Mouse (Mus musculus): ENCODE data around the gene Hoxd4.

The Hoxd4 gene

DNA sequence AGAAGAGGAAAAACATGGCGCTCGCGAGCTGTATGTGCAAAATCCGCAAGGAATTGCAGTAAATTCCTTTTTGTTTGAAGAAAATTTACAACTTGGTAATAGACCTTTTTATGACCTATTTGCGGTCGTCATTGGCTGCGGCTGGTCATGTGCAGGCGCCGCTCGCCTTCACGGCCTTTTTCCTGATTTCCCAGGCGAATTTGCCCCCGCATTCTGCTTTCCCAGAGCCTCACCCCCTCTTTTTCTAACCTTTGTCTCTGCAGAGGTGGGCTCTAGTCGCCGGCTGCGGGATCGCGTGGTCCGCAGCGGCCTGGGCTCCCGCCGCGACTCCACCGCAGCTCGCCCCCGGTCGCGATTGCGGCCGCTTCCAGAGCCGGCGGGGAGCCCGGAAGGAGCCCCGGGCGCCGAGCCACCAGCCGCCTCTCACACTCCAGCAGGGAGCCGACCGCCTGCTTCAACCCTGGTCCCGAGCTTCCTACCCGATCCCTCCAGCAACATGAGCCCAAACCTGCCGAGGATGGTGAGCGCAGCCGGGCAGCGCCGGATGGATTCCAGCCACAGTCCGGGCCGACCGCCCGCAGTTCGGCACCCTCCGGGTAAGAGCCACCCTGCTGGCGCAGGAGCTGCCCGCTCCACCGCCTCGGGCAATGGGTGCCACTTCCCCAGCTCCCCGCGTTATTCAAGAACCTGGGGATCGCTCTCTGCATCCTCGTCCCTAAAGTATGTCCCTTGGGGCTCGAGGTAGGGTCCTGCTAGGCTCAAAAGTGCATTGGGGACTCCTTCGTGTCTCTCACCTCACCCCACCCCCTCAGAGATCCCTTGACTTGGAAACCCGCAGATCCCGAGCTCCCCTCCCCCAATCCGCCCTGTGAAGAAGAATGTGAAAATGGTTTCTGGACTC is at the start of gene Hoxd4, which contains the start of gene Hoxd3:
Hoxd4 (plus strand) TSS at position 209 of the 901 bp plus-strand sequence.
Hoxd3 (plus strand) TSS at position 207 of the 901 bp plus-strand sequence.
- DNase-seq (ENCODE audit: low read depth in 1 of 2, low spot score in 2 of 2) = no peak

DNA sequence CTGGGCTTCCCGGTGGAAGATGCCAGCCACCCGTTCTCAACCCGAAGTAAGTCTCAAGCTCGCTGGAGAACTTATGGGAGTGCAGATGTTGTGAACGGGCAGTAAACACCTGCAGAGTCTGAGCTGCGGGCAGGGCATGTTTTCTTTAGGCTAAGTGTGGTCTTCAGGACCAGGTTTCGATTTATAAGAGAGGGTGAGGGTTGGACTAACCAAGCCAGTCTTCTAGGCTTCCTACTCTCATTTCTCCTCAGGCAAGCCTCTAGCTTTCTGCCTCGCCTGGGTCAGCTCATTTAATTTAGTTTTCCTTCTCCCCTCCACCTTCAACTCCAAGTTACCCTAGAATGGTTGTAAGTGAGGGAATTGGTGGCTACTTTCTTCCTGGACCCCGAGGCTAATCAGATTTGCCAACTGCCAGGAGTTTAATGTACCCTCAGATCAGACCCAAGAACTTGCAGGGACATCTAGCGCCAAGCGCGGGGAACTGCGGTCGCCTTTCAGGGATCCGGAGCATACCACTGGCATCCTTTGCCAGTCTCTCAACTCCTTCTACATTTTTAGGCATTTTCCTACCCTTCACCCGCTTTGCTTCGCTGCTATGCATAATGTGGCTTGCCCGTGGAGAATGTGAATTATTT is 48.3 kb upstream of the Hoxd4 start:
- no peak for DNase-seq (ENCODE audit: low read depth in 1 of 2, low spot score in 2 of 2)

DNA sequence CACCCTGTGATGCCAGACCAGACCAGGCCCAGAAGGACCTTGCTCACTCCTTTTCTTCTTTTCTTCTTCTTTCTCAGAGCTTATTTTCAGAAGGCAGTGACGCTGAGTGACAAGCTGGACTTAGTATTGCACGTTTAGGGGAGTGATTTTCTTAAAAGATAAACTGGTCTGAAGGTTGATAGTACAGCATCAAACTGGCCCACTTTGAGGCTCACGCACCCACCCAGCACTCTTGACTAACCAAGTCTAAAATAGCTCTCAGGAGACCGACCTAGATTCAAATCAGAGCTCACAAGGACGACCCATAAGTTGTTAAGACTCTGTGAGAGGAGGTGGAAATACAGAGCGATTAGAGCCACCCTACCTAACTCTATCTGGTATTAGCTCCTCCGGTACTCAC is 45.3 kb upstream of the Hoxd4 start:
- DNase-seq (ENCODE audit: low read depth in 1 of 2, low spot score in 2 of 2) = no peak

DNA sequence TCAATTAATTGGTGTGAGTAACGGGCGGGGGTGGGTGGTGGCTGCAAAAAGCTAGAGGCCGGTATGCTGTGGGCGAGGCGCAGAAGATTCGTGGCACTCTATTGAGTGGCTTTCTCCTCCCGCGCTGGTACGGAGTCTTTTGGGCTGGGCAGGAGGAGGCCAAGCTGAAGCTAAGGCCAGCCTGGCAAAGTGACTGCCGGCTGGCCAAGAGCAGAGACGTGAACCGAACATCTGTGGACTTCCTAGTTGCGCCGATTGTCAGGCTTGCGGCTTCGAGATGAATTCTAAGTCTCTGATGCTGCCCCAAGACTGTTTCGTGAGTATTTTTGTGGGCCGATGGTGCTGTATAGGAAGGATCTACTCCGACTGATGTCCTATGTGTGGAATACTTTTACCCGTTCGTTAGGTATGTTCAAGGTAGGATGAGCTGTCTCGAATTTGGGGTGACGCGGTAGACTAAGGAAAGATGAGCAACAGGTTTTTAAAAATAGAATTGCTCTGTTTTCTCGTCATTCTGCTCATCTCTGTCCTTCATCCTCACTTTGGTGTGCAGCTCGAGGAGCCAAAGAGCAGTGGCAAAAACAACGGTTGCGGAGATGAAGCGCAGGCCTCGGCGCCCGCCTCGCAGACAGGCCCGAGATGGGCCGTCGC is 44.4 kb upstream of the Hoxd4 start:
- DNase-seq (ENCODE audit: low read depth in 1 of 2, low spot score in 2 of 2) = no peak

GRCm38 (mm10) chr2:74667842-74668357 is 43.8 kb upstream of the Hoxd4 start, which contains the start of gene Hoxd13:
TSS of gene Hoxd13 (plus strand) at chr2:74668310.
- DNase-seq (ENCODE audit: low read depth in 1 of 2, low spot score in 2 of 2) = no peak

DNA sequence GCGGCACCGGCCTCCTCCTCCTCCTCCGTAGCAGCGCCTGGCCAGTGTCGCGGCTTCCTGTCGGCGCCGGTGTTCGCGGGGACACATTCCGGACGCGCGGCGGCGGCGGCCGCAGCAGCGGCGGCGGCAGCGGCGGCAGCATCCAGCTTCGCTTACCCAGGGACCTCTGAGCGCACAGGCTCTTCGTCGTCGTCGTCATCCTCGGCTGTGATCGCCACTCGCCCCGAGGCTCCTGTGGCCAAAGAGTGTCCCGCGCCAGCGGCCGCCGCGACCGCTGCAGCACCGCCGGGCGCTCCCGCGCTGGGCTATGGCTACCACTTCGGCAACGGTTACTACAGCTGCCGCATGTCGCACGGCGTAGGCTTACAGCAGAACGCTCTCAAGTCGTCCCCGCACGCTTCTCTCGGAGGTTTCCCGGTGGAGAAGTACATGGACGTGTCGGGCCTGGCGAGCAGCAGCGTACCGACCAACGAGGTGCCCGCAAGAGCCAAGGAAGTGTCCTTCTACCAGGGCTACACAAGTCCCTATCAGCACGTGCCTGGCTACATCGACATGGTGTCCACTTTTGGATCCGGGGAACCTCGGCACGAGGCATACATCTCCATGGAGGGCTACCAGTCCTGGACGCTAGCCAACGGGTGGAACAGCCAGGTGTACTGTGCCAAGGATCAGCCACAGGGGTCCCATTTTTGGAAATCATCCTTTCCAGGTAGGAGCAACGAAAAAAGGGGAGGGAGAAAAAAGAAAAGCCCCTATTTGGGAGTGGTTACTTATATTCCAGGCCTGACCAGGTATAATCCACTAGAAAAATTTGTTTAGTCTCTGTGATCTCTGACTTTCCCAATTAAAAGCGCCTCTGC is 43.1 kb upstream of the Hoxd4 start:
- DNase-seq (ENCODE audit: low read depth in 1 of 2, low spot score in 2 of 2) = no peak

GRCm38 (mm10) chr2:74669230-74669578 is 42.5 kb upstream of the Hoxd4 start:
- no peak for DNase-seq (ENCODE audit: low read depth in 1 of 2, low spot score in 2 of 2)

DNA sequence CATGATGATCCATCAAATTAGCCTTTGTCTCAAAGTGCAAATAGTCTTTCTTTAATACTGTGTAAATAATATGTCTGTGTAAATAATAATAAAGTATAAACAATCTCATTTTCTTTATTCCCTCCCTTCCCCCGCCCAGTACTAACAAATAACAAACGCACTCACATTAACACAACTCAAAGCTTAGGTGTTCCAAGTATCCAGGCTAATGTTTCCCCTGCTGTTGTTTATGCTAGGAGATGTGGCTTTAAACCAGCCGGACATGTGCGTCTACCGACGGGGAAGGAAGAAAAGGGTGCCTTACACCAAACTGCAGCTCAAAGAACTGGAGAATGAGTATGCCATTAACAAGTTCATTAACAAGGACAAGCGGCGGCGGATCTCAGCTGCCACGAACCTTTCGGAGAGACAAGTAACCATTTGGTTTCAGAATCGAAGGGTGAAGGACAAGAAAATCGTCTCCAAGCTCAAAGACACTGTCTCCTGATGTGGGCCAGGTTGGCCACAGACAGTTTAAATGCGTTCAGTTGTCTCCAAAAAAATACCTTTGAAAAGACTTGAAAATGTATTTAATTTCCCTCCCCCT is 42.0 kb upstream of the Hoxd4 start:
- no peak for DNase-seq (ENCODE audit: low read depth in 1 of 2, low spot score in 2 of 2)

DNA sequence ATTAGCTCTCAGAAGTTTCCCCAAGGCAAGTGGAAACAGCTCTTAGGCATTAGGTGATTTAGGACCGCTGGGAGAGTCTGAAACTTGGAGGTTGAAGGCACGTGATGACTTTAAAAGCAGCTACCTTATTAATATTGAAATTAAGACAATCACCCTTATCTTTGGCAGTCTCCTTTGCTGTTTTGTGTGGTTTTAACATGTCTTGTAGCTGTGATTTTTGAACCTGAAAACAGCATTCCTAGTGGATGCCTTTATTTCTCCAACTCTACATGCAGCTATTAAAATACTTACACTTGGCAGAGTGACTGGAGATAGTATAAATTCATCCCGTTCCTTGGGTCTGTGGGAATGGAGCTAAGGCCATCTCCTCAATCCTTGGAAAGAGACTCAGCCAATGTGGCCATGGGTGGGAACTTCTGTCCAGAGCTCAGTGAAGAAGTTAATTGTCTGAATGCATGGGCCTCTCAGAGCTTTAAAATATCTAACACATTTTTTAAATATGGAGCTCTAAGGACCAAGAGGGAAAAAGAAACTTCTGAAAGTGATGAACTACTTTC is 41.0 kb upstream of the Hoxd4 start:
- no peak for DNase-seq (ENCODE audit: low read depth in 1 of 2, low spot score in 2 of 2)

GRCm38 (mm10) chr2:74671847-74672246 is 39.9 kb upstream of the Hoxd4 start:
- no peak for DNase-seq (ENCODE audit: low read depth in 1 of 2, low spot score in 2 of 2)

DNA sequence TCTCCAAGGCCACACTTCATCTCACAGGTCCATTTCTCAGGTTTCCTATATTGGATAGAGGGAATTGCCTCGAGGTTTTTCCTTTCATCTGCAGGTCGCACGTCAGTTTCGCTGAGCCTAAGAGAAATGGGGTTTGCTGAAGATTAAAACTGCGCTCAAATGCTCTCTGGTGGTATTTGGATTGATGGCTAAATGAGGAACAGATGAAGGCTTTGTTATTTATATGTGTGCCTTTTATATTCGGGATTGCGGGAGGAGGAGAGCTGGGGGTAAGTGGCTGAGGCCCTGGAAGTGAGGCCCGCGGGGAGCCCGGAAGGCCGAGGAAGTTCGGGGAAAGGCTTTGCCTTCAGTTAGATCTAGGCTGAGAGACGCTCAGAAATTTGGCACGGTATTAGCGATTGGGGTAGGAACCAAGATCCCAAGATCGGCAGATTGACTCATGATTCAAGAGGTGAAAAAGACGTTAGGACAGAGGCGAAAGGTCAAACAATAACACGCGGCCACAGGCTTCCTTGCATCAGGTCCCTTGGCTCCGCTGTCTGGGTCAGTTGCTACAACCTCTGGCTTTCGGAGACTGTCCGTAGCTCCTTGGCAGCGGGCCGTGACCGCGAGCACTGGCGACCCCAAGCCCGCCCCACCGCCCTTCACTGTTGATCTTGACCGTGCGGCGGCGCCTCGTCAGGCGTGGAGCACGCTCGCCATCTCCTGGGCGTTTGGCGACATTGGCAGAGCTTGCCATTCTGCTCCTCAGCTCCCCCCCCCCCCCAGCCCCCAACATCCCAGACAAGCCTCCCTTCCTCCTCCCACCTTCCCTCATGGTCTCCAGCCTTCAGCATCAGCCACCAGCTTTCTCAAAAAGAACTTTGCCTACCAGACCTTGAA is 39.0 kb upstream of the Hoxd4 start:
- DNase-seq (ENCODE audit: low read depth in 1 of 2, low spot score in 2 of 2) = no peak

- no peak for DNase-seq (ENCODE audit: low read depth in 1 of 2, low spot score in 2 of 2)
These were observed 37.8 kb upstream of the Hoxd4 start for GRCm38 (mm10) chr2:74673835-74674425.

- DNase-seq (ENCODE audit: low read depth in 1 of 2, low spot score in 2 of 2) = no peak
These were observed 36.7 kb upstream of the Hoxd4 start, which contains the start of gene Hoxd12 for GRCm38 (mm10) chr2:74674881-74675665. TSS of gene Hoxd12 (plus strand) at chr2:74675013.

GRCm38 (mm10) chr2:74675666-74676282 is 36.0 kb upstream of the Hoxd4 start:
- no peak for DNase-seq (ENCODE audit: low read depth in 1 of 2, low spot score in 2 of 2)

- no peak for DNase-seq (ENCODE audit: low read depth in 1 of 2, low spot score in 2 of 2)
These were observed 35.2 kb upstream of the Hoxd4 start for GRCm38 (mm10) chr2:74676376-74677052.

GRCm38 (mm10) chr2:74677106-74677505 is 34.6 kb upstream of the Hoxd4 start:
- DNase-seq (ENCODE audit: low read depth in 1 of 2, low spot score in 2 of 2) = no peak
